Mouse (Mus musculus) lung, postnatal 0 days (tissue): ENCODE data around the gene Wrap73. TPM values are rescaled to one million over a fixed set of nuclear protein-coding genes. Genes with fewer than 3 reads are reported as not detected.

ENCODE experiments used
- ATAC-seq: fragments of 200-750 bp; cut with Nextera tagmentation; 2 replicates; pipeline ENCODE4 v1.8.0; 2017; ENCODE audit warnings: moderate library complexity
- DNase-seq: peaks from one replicate; pipeline ENCODE4 v3.0.0-alpha.2; 2016; ENCODE audit warnings: low spot score
- H3K27ac ChIP-seq: fragments of 300-500 bp; sonication (generic); 2 replicates; pipeline ENCODE4 v1.5.1; 2014; ENCODE audit warnings: antibody characterized with exemption, mild to moderate bottlenecking, low read length, mixed read lengths
- H3K27me3 ChIP-seq: fragments of 300-500 bp; sonication (generic); replicated peaks from 2 replicates; pipeline ENCODE4 v1.6.1; 2014; ENCODE audit warnings: low read length, mixed read lengths; ENCODE audit not compliant: insufficient read depth
- H3K36me3 ChIP-seq: fragments of 300-500 bp; sonication (generic); 2 replicates; pipeline ENCODE4 v1.6.1; 2014; ENCODE audit warnings: low read length, mixed read lengths; ENCODE audit not compliant: insufficient read depth
- H3K4me1 ChIP-seq: fragments of 300-500 bp; sonication (generic); 2 replicates; pipeline ENCODE4 v1.6.1; 2014; ENCODE audit warnings: antibody characterized with exemption, low read depth, low read length, mixed read lengths; ENCODE audit not compliant: insufficient read depth
- H3K4me2 ChIP-seq: fragments of 300-500 bp; sonication (generic); replicated peaks from 2 replicates; pipeline ENCODE4 v1.6.1; 2014; ENCODE audit warnings: low read depth, mild to moderate bottlenecking, low read length, moderate library complexity, mixed read lengths
- H3K4me3 ChIP-seq: fragments of 300-500 bp; sonication (generic); 2 replicates; pipeline ENCODE4 v1.5.1; 2014; ENCODE audit warnings: low read depth, low read length
- H3K9ac ChIP-seq: fragments of 300-500 bp; sonication (generic); replicated peaks from 2 replicates; pipeline ENCODE4 v1.6.1; 2014; ENCODE audit warnings: low read depth, mild to moderate bottlenecking
- H3K9me3 ChIP-seq: fragments of 300-500 bp; sonication (generic); 2 replicates; pipeline ENCODE4 v1.6.1; 2016; ENCODE audit warnings: low read length, mixed read lengths
- CTCF ChIP-seq: IDR thresholded peaks from 2 replicates; pipeline ENCODE4 v1.5.1; 2016; ENCODE audit warnings: antibody characterized with exemption, mild to moderate bottlenecking
- EP300 ChIP-seq: IDR thresholded peaks from 2 replicates; pipeline ENCODE4 v1.6.1; 2016; ENCODE audit warnings: antibody characterized with exemption, mild to moderate bottlenecking, control low read depth
- WGBS: fragments of 180-500 bp; shearing (Covaris S2); extraction: QIAGEN DNeasy Blood & Tissue Kit; methylation state at CpG from one replicate; pipeline ENCODE4 v1.1.7; 2014; 5-methylcytosine and 5-hydroxymethylcytosine counted together
- polyA plus RNA-seq: library from polyadenylated mRNA; unstranded; fragments of >200 nt; fragmentation: Nextera tagmentation; extraction: Ambion mirVana; gene quantifications from 2 replicates; pipeline ENCODE4 v1.2.1, GENCODE M21; 2015

Wrap73 gene
- polyA plus RNA-seq, 1 experiment from 2014 or later: 19.8 TPM

DNA sequence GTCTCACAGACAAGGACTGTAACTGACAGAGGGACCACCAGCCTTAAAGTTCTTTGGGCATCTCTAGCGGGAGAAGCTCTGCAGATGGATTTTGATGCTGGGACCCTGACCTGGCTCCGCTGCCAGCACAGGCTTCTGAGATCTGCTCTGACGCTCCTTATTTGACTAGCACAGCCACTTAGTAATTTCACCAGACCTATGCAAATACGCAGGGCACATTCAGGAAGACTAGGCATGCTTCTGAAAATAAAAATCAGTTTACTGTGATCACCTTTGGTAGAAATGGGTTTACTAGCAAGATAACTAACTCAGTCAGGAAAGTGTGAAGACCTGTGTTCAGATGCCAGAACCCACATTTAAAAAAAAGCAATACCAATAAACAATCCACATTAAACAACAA is 10.3 kb upstream of the Wrap73 start:
- H3K4me3 ChIP-seq: no peak overlapping the region
- no peak overlapping the region for H3K27ac ChIP-seq
- DNase-seq (no peak), ATAC-seq (no peak)
- no peaks in the 10 kb centered on the region for H3K36me3 ChIP-seq
- 56% methylated on average over 4 of the region's 4 CpGs for WGBS
- H3K4me1 ChIP-seq: no peaks in the 10 kb centered on the region
- no peak for TF ChIP-seq CTCF
- no peak for TF ChIP-seq EP300
- H3K9me3 ChIP-seq: no peaks in the 10 kb centered on the region
- H3K9ac ChIP-seq: no peak overlapping the region
- H3K4me2 ChIP-seq: no peak overlapping the region
- H3K27me3 ChIP-seq: no peaks in the 10 kb centered on the region

- H3K4me1 ChIP-seq: 0 out of 2 replicates have a peak, but pooled peaks cover 5% of the 10 kb centered on the region
- H3K4me3 ChIP-seq: no peak overlapping the region
- 48% methylated on average over 4 of the region's 4 CpGs for WGBS
- no peak overlapping the region for H3K4me2 ChIP-seq
- TF ChIP-seq EP300 (no peak), CTCF (no peak)
- ATAC-seq (no peak), DNase-seq (no peak)
- no peaks in the 10 kb centered on the region for H3K9me3 ChIP-seq
- no peaks in the 10 kb centered on the region for H3K36me3 ChIP-seq
- H3K27ac ChIP-seq: no peak overlapping the region
- H3K9ac ChIP-seq: no peak overlapping the region
- peaks cover 24% of the 10 kb centered on the region for H3K27me3 ChIP-seq
Measured at GRCm38 (mm10) chr4:154134803-154135202, 7.4 kb upstream of the Wrap73 start.

GRCm38 (mm10) chr4:154137139-154137538 is 5.0 kb upstream of the Wrap73 start:
- 55% methylated on average over 5 of the region's 5 CpGs for WGBS
- Histone ChIP-seq H3K9me3 (no peaks in the 10 kb centered on the region), H3K36me3 (no peaks in the 10 kb centered on the region), H3K9ac (no peak overlapping the region), H3K27me3 (peaks cover 43% of the 10 kb centered on the region), H3K4me1 (peaks cover 15% of the 10 kb centered on the region), H3K4me3 (no peak overlapping the region), H3K27ac (no peak overlapping the region), H3K4me2 (no peak overlapping the region)
- DNase-seq: no peak
- no peak for TF ChIP-seq CTCF
- TF ChIP-seq EP300: no peak
- no peak for ATAC-seq

DNA sequence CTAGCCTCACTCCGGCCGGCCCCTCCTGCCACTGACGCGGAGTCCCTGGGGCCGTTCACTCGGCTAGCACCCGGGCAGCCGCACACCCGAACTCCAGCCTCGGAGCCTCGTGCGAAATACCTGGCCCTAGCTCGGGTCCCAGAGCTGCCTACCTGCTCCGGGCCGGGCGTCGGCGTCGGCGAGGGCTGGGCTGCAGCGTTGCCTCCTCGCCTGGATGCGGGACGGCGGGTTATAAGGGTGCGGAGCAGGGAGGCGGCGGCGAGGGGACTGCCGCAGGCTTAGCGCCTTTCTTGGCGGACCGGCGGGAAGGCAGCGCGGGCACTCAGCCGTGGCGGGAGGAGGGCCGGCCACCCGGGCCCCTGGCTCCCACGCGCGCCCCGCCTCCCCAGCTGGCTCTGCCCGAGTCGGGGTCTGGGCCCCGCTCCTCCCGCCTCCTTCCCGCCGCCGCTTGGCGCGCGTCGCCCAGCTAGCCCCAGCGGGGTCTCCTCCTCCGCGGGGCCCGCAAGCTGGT is 2.4 kb upstream of the Wrap73 start:
- H3K27me3 ChIP-seq: peaks cover 43% of the 10 kb centered on the region
- no peak for ATAC-seq

DNA sequence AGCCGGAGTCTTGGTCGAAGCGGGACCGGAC is 2.2 kb upstream of the Wrap73 start, which contains the start of gene Trp73:
Trp73 (minus strand) TSS at position 27 of the 31 bp plus-strand sequence.
- Histone ChIP-seq H3K9ac (0 out of 2 replicates have a peak within 1 kb of the TSS, but pooled peaks have one; percentile 8), H3K4me2 (peak within 1 kb of the TSS; percentile 94), H3K27me3 (peaks cover 43% of the 10 kb centered on the region), H3K27ac (no peak within 1 kb of the TSS), H3K36me3 (no peaks in the 10 kb centered on the region), H3K4me3 (peak within 1 kb of the TSS; percentile 57), H3K4me1 (peaks cover 22% of the 10 kb centered on the region), H3K9me3 (no peaks in the 10 kb centered on the region)
- no peak for TF ChIP-seq EP300
- TF ChIP-seq CTCF: no peak
- no peak for ATAC-seq
- no peak for DNase-seq
- WGBS: 0% methylated on average over 2 of the region's 4 CpGs

More for the DNA sequence above, 2.4 kb upstream of the Wrap73 start:
- Histone ChIP-seq H3K36me3 (no peaks in the 10 kb centered on the region), H3K4me3 (peak overlapping the region; percentile 57), H3K9ac (0 out of 2 replicates have a peak overlapping the region, but pooled peaks have one; percentile 8), H3K27ac (no peak overlapping the region), H3K4me1 (peaks cover 22% of the 10 kb centered on the region), H3K4me2 (peak overlapping the region; percentile 94), H3K9me3 (no peaks in the 10 kb centered on the region)
- 1% methylated on average over 28 of the region's 59 CpGs for WGBS
- DNase-seq: no peak
- TF ChIP-seq CTCF (no peak), EP300 (no peak)

DNA sequence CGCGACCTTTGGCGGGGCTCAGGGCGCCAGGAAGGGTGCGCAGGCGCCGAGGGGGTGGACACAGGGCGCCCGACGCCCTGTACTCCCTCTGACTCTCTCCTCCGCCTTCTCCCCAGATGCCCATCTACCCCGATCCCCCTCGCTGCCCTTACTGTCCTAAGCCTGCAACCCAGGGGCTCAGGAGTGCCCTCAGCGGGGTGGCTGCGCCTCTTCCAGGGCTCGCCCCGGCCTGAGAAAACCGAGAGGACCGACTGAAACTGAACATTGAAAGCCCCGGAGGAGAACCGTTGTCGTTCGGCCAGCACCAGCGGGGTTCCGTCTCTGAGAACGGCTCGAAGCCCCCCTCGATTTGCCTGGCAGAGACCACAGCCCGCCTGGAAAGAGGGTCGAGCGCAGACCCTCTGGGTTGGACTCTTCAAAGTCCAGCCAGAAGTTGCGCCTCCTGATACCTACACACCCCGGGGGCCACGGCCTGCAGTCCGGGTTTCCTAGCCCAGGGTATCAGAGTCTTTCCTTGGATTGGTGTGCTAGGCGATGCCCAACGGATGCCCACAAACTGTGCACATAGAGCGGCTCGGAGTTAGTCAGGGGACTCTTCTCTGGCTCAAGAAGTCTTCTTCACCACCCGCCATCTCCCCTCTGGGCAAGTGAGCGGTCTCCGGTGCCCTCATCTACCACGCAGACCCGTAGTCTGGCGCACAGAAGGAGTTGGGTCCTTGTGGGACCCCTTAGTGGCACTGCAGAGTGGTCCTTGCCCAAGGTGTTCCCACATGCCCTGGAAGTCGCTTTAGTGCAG is 1.8 kb upstream of the Wrap73 start:
- Histone ChIP-seq H3K4me3 (peak overlapping the region; percentile 57), H3K27me3 (peaks cover 43% of the 10 kb centered on the region), H3K9me3 (no peaks in the 10 kb centered on the region), H3K36me3 (no peaks in the 10 kb centered on the region), H3K4me2 (peak overlapping the region; percentile 94), H3K4me1 (peaks cover 22% of the 10 kb centered on the region), H3K27ac (no peak overlapping the region), H3K9ac (0 out of 2 replicates have a peak overlapping the region, but pooled peaks have one; percentile 8)
- no peak for DNase-seq
- TF ChIP-seq CTCF (no peak), EP300 (no peak)
- 2% methylated on average over 40 of the region's 46 CpGs for WGBS
- no peak for ATAC-seq
